ENCODE assay signal across 8 mouse cellular contexts in genomic region chr11:55470761-55471160, GRCm38 (mm10). TPM values are rescaled to one million over a fixed set of nuclear protein-coding genes. Genes with fewer than 3 reads are reported as not detected.
DNase-seq lines count a peak whose midpoint lies in the region; ATAC-seq and TF ChIP-seq lines count a peak whose summit lies in the region.

No protein-coding gene starts in this region.

- TF ChIP-seq CTCF in G1E (IDR thresholded peaks at IDR 0.05; ENCODE audit: low read depth, low read length): no peak

- H3K27me3 ChIP-seq in erythroblast, embryonic 14.5 days (ENCODE audit: control insufficient read depth): no peaks in the 10 kb centered on the region
- no peaks in the 10 kb centered on the region for H3K27me3 ChIP-seq in G1E (ENCODE audit: insufficient read depth, low read length)
- H3K27me3 ChIP-seq in hindbrain, embryonic 11.5 days (ENCODE audit: control insufficient read depth, insufficient read depth, low read length): no peaks in the 10 kb centered on the region
- no peaks in the 10 kb centered on the region for H3K27me3 ChIP-seq in liver, embryonic 15.5 days

- H3K27ac ChIP-seq in hindbrain, embryonic 11.5 days (ENCODE audit: low read depth, low read length): no peak overlapping the region
- peak overlapping the region; percentile 94 for H3K27ac ChIP-seq in liver, embryonic 15.5 days (replicated peaks)

- H3K9ac ChIP-seq in hindbrain, embryonic 11.5 days (ENCODE audit: low read depth, low read length): peak overlapping the region; percentile 97
- H3K9ac ChIP-seq in liver, embryonic 15.5 days: peak overlapping the region; percentile 84

- no peaks in the 10 kb centered on the region for H3K9me3 ChIP-seq in erythroblast, embryonic 14.5 days (ENCODE audit: control insufficient read depth, low read length)
- H3K9me3 ChIP-seq in G1E (replicated peaks): no peaks in the 10 kb centered on the region
- no peaks in the 10 kb centered on the region for H3K9me3 ChIP-seq in hindbrain, embryonic 11.5 days (ENCODE audit: control insufficient read depth, low read length)
- no peaks in the 10 kb centered on the region for H3K9me3 ChIP-seq in liver, embryonic 15.5 days (replicated peaks)

- 65% methylated on average over 8 of the region's 8 CpGs for WGBS in hindbrain, embryonic 11.5 days
- 15% methylated on average over 8 of the region's 8 CpGs for WGBS in liver, embryonic 15.5 days (ENCODE audit: insufficient replicate concordance)

- H3K4me3 ChIP-seq in erythroblast, embryonic 14.5 days (replicated peaks): peak overlapping the region; percentile 68
- peak overlapping the region; percentile 94 for H3K4me3 ChIP-seq in G1E (ENCODE audit: low read depth, low read length)
- peak overlapping the region; percentile 98 for H3K4me3 ChIP-seq in hindbrain, embryonic 11.5 days (ENCODE audit: low read depth, low read length)
- H3K4me3 ChIP-seq in liver, embryonic 15.5 days (replicated peaks): peak overlapping the region; percentile 88

- H3K4me2 ChIP-seq in hindbrain, embryonic 11.5 days (replicated peaks; ENCODE audit: low read depth, low read length): peak overlapping the region; percentile 79
- H3K4me2 ChIP-seq in liver, embryonic 15.5 days: peak overlapping the region; percentile 94

- peaks cover 27% of the 10 kb centered on the region for H3K36me3 ChIP-seq in erythroblast, embryonic 14.5 days (ENCODE audit: control insufficient read depth)
- H3K36me3 ChIP-seq in G1E (replicated peaks): peaks cover 35% of the 10 kb centered on the region
- H3K36me3 ChIP-seq in hindbrain, embryonic 11.5 days (ENCODE audit: control insufficient read depth, insufficient read depth, low read length): no peaks in the 10 kb centered on the region
- 0 out of 2 replicates have a peak, but pooled peaks cover 21% of the 10 kb centered on the region for H3K36me3 ChIP-seq in liver, embryonic 15.5 days (replicated peaks)

- peaks cover 57% of the 10 kb centered on the region for H3K4me1 ChIP-seq in erythroblast, embryonic 14.5 days (ENCODE audit: control insufficient read depth)
- peaks cover 43% of the 10 kb centered on the region for H3K4me1 ChIP-seq in G1E (ENCODE audit: insufficient read depth, low read depth, low read length)
- H3K4me1 ChIP-seq in hindbrain, embryonic 11.5 days (replicated peaks; ENCODE audit: control insufficient read depth, insufficient read depth, low read length): no peaks in the 10 kb centered on the region
- peaks cover 54% of the 10 kb centered on the region for H3K4me1 ChIP-seq in liver, embryonic 15.5 days (replicated peaks)

- DNase-seq in G1E (ENCODE audit: low spot score): no peak
- no peak for DNase-seq in hindbrain, embryonic 11.5 days (ENCODE audit: low spot score)
- no peak for DNase-seq in ovary, postnatal 10 days (ENCODE audit: low spot score)
- DNase-seq in right cerebral cortex, postnatal 10 days (ENCODE audit: low spot score in 2 of 2): no peak
- DNase-seq in ovary, postnatal 36 days (ENCODE audit: low spot score): no peak

- no peak for ATAC-seq in erythroblast, adult 5-6 weeks (replicated peaks; ENCODE audit: low FRiP score, poor library complexity, severe bottlenecking)
- ATAC-seq in G1E (ENCODE audit: extremely low read depth, insufficient number of reproducible peaks, low FRiP score, poor library complexity, severe bottlenecking): no peak
- no peak for ATAC-seq in hindbrain, embryonic 11.5 days (ENCODE audit: low FRiP score)
- no peak for ATAC-seq in liver, embryonic 15.5 days (ENCODE audit: insufficient read depth)

RNA-seq across cellular contexts. Expression of gene G3bp1, which starts 1.3 kb away (rescaled TPM):
- 3.5 and 4.2 TPM in 2 replicates for polyA plus RNA-seq in erythroblast, embryonic 14.5 days (2012)
- total RNA-seq in erythroblast, adult 5-6 weeks (2015; ENCODE audit: low replicate concordance): 13.3 and 18.2 TPM in 2 replicates
- 19.0 and 20.9 TPM in 2 replicates for total RNA-seq in erythroblast, adult 5-6 weeks (2017; ENCODE audit: low replicate concordance)
- total RNA-seq in G1E (2014; fragmentation: Nextera tagmentation) (97.4 and 104 TPM in 2 replicates), G1E (2017) (122 and 128 TPM in 2 replicates)
- 365 and 461 TPM in 2 replicates for polyA plus RNA-seq in G1E (2012)
- polyA plus RNA-seq in hindbrain, embryonic 11.5 days (2014; fragmentation: Nextera tagmentation; extraction: Ambion mirVana): 199 and 220 TPM in 2 replicates
- polyA plus RNA-seq in liver, embryonic 15.5 days (2015; fragmentation: Nextera tagmentation; extraction: Ambion mirVana): 61.5 and 61.7 TPM in 2 replicates

RNA-seq across cellular contexts. Expression of gene Atox1, which starts 9.7 kb away (rescaled TPM):
- 3.6 and 15.0 TPM in 2 replicates for polyA plus RNA-seq in erythroblast, embryonic 14.5 days (2012)
- total RNA-seq in erythroblast, adult 5-6 weeks (2015; ENCODE audit: low replicate concordance): 25.9 and 45.8 TPM in 2 replicates
- total RNA-seq in erythroblast, adult 5-6 weeks (2017; ENCODE audit: low replicate concordance): 18.7 and 20.2 TPM in 2 replicates
- total RNA-seq in G1E (2014; fragmentation: Nextera tagmentation): 37.0 and 37.7 TPM in 2 replicates
- total RNA-seq in G1E (2017): 103 and 125 TPM in 2 replicates
- polyA plus RNA-seq in G1E (2012): 39.7 and 92.8 TPM in 2 replicates
- polyA plus RNA-seq in hindbrain, embryonic 11.5 days (2014; fragmentation: Nextera tagmentation; extraction: Ambion mirVana): 248 and 262 TPM in 2 replicates
- 181 and 201 TPM in 2 replicates for polyA plus RNA-seq in liver, embryonic 15.5 days (2015; fragmentation: Nextera tagmentation; extraction: Ambion mirVana)

RNA-seq across cellular contexts. Expression of gene Sparc, which starts 47.8 kb away (rescaled TPM):
- 0.17 and 0.32 TPM in 2 replicates for polyA plus RNA-seq in erythroblast, embryonic 14.5 days (2012)
- total RNA-seq in erythroblast, adult 5-6 weeks (2015; ENCODE audit: low replicate concordance): 1.7 TPM in 2 replicates
- total RNA-seq in erythroblast, adult 5-6 weeks (2017; ENCODE audit: low replicate concordance): 0.85 and 0.98 TPM in 2 replicates
- total RNA-seq in G1E (2014; fragmentation: Nextera tagmentation) (not detected in 2 replicates), G1E (2017) (0.12 and 0.82 TPM in 2 replicates)
- polyA plus RNA-seq in G1E (2012): not detected in 2 replicates
- polyA plus RNA-seq in hindbrain, embryonic 11.5 days (2014; fragmentation: Nextera tagmentation; extraction: Ambion mirVana): 528 and 573 TPM in 2 replicates
- polyA plus RNA-seq in liver, embryonic 15.5 days (2015; fragmentation: Nextera tagmentation; extraction: Ambion mirVana): 154 and 161 TPM in 2 replicates

Comparison
In these comparisons a context has a peak if more than half of its experiments do, and no peak if none do; other contexts are left out.
1. RNA of gene G3bp1, which starts 1.3 kb away (polyA plus RNA-seq): 365 to 461 TPM in G1E, 199 to 220 TPM in hindbrain, embryonic 11.5 days and 61.5 to 61.7 TPM in liver, embryonic 15.5 days; 3.5 to 4.2 TPM in erythroblast, embryonic 14.5 days; every median in the first group is over 10 times any median in the second.
2. RNA of gene Sparc, which starts 47.8 kb away (polyA plus RNA-seq): 528 to 573 TPM in hindbrain, embryonic 11.5 days and 154 to 161 TPM in liver, embryonic 15.5 days; 0.17 to 0.32 TPM in erythroblast, embryonic 14.5 days and not detected in G1E; every median in the first group is over 100 times any median in the second.
3. Peak in every context shown above with its lines, with median percentiles within 50 percentile points of each other: H3K4me3 ChIP-seq.